Mouse (Mus musculus) midbrain, embryonic 12.5 days (tissue): Measurements from ENCODE around the gene Epha10. TPM values are rescaled to one million over a fixed set of nuclear protein-coding genes. Genes with fewer than 3 reads are reported as not detected.
A peak's percentile ranks its signal among the peaks of the same experiment; 100 is the strongest.

Source experiments
- ATAC-seq: fragments of 200-750 bp; cut with Nextera tagmentation; 2 replicates; pipeline ENCODE4 v1.8.0; 2017; ENCODE audit warnings: low read depth, moderate TSS enrichment, moderate library complexity; ENCODE audit not compliant: low FRiP score
- H3K27ac ChIP-seq: fragments of 300-500 bp; sonication (generic); replicated peaks from 2 replicates; pipeline ENCODE4 v1.5.1; 2016; ENCODE audit warnings: mild to moderate bottlenecking
- H3K27me3 ChIP-seq: fragments of 300-500 bp; sonication (generic); 2 replicates; pipeline ENCODE4 v1.6.1; 2016; ENCODE audit warnings: mild to moderate bottlenecking
- H3K36me3 ChIP-seq: fragments of 300-500 bp; sonication (generic); 2 replicates; pipeline ENCODE4 v1.6.1; 2016
- H3K4me1 ChIP-seq: fragments of 300-500 bp; sonication (generic); 2 replicates; pipeline ENCODE4 v1.6.1; 2016
- H3K4me2 ChIP-seq: fragments of 300-500 bp; sonication (generic); replicated peaks from 2 replicates; pipeline ENCODE4 v1.6.1; 2016; ENCODE audit warnings: mild to moderate bottlenecking, moderate library complexity
- H3K4me3 ChIP-seq: fragments of 300-500 bp; sonication (generic); 2 replicates; pipeline ENCODE4 v1.5.1; 2016; ENCODE audit warnings: mild to moderate bottlenecking
- H3K9ac ChIP-seq: fragments of 300-500 bp; sonication (generic); replicated peaks from 2 replicates; pipeline ENCODE4 v1.6.1; 2016; ENCODE audit warnings: mild to moderate bottlenecking, moderate library complexity
- H3K9me3 ChIP-seq: fragments of 300-500 bp; sonication (generic); 2 replicates; pipeline ENCODE4 v1.6.1; 2016; ENCODE audit warnings: mild to moderate bottlenecking
- WGBS: fragments of 180-500 bp; shearing (Covaris S2); methylation state at CpG from one replicate; pipeline ENCODE4 v1.1.7; 2016; 5-methylcytosine and 5-hydroxymethylcytosine counted together
- polyA plus RNA-seq: library from polyadenylated mRNA; unstranded; fragments of >200 nt; fragmentation: Nextera tagmentation; extraction: Ambion mirVana; gene quantifications from 2 replicates; pipeline ENCODE4 v1.2.1, GENCODE M21; 2016

Epha10 gene
- polyA plus RNA-seq, 1 experiment from 2014 or later, result 13.3 TPM

- Histone ChIP-seq H3K4me1 (peaks cover 19% of the 10 kb centered on the region), H3K9ac (no peak overlapping the region; the same call in 1 of the 2 replicates), H3K4me2 (peak overlapping the region; percentile 75), H3K9me3 (no peaks in the 10 kb centered on the region), H3K36me3 (peaks cover 38% of the 10 kb centered on the region), H3K4me3 (0 out of 2 replicates have a peak overlapping the region, but pooled peaks have one; percentile 76), H3K27ac (no peak overlapping the region), H3K27me3 (peaks cover 7% of the 10 kb centered on the region; the same call in 1 of the 2 replicates)
- 16% methylated on average over 7 of the region's 7 CpGs for WGBS
- no peak for ATAC-seq
Observed at GRCm38 (mm10) chr4:124860446-124860845, 20.3 kb upstream of the Epha10 start.

GRCm38 (mm10) chr4:124861283-124862188 lies 19.2 kb upstream of the Epha10 start, which contains the start of gene Maneal:
Maneal (minus strand) TSS chr4:124862171.
- peaks cover 7% of the 10 kb centered on the region; the same call in 1 of the 2 replicates for H3K27me3 ChIP-seq
- no peaks in the 10 kb centered on the region for H3K9me3 ChIP-seq
- peak; percentile 55 for ATAC-seq
- peaks cover 27% of the 10 kb centered on the region for H3K36me3 ChIP-seq
- peak within 1 kb of the TSS; percentile 75 for H3K4me2 ChIP-seq
- WGBS, result 1% methylated on average over 60 of the region's 77 CpGs
- peak within 1 kb of the TSS; percentile 74 for H3K27ac ChIP-seq
- peak within 1 kb of the TSS; percentile 79 for H3K9ac ChIP-seq
- H3K4me3 ChIP-seq, result peak within 1 kb of the TSS; percentile 76
- peaks cover 19% of the 10 kb centered on the region for H3K4me1 ChIP-seq

DNA sequence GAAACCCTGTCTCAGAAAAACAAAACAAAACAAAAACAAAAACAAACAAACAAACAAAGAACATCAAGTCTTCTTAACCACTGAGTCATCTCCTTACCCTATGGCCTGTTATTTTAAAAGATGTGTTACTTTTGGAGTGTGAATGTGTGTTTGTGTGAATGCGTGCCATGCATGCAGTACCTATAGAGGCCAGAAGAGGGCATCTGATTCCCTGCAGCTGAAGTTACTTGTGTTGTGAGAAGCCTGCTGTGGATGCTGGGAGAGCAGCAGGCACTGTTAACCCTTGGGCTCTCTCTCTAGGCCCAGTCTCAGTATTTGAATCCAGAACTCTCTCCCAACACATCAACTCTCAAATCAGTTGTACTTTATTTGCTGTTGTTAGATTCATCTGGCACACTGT lies 8.0 kb upstream of the Epha10 start:
- Histone ChIP-seq H3K4me2 (no peak overlapping the region), H3K9me3 (no peaks in the 10 kb centered on the region), H3K4me3 (no peak overlapping the region), H3K4me1 (no peaks in the 10 kb centered on the region), H3K9ac (no peak overlapping the region), H3K27me3 (no peaks in the 10 kb centered on the region), H3K36me3 (no peaks in the 10 kb centered on the region), H3K27ac (no peak overlapping the region)
- ATAC-seq, result no peak
- whole genome bisulfite sequencing, result 95% methylated on average over 1 of the region's 1 CpGs

DNA sequence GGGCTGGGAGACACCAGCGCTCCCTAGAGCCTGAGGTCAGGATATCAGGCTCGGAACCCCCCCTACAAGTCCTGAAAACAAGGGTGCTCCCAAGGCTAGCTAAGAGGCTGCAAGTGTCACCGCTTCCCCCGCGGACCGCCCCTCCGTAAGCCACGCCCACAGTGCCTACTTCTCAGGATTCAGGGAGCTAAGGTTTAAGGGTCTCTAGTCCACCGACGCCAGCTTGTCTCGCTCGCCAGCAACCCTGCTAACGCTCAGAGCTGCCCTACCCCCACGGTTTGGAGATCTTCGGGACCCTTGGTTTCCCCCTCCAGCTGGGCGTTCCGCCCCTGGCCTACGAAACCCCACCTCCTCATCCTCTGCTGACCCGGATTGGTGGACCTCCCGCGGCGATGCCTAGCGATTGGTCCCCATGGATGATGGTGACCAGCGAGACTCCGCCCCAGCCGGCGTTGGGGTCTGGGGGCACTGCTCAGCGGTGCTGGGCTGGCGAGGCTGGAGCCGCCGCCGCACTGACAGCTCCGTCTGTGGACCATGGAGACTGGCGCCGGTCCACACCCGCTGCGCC lies 726 bp downstream of the Epha10 start:
- H3K4me2 ChIP-seq, result peak overlapping the region; percentile 77
- H3K27ac ChIP-seq, result peak overlapping the region; percentile 83
- peak overlapping the region; percentile 58 for H3K4me3 ChIP-seq
- peak overlapping the region; percentile 53 for H3K9ac ChIP-seq
- H3K36me3 ChIP-seq, result no peaks in the 10 kb centered on the region
- peak; percentile 97 for ATAC-seq
- H3K9me3 ChIP-seq, result no peaks in the 10 kb centered on the region
- peaks cover 31% of the 10 kb centered on the region for H3K4me1 ChIP-seq
- WGBS, result 2% methylated on average over 37 of the region's 37 CpGs
- H3K27me3 ChIP-seq, result peaks cover 61% of the 10 kb centered on the region

- ATAC-seq, result peak; percentile 25
- H3K27ac ChIP-seq, result peak overlapping the region; percentile 83
Observed at GRCm38 (mm10) chr4:124882151-124882729, 1.5 kb downstream of the Epha10 start.

DNA sequence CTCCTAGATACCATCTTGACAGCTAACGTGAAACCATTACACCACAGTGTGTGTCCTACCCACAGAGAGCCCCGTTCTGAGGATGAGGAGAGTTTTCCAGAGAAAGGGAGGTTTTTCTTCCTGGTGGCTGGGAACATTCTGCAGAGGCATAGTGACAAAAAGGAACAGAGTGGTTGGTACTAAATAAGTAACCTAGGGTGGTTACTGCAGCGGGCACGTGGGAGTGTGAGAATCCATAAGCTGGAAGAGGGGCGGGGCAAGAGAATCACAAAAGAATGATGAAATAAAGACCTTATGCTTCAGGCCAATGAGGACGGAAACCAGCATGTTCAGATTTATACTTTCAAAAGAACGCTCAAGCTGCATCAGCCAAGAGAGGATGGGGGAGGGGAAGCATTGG lies 8.0 kb downstream of the Epha10 start:
- H3K9me3 ChIP-seq, result no peaks in the 10 kb centered on the region
- peaks cover 63% of the 10 kb centered on the region for H3K27me3 ChIP-seq
- no peak overlapping the region for H3K4me3 ChIP-seq
- peaks cover 6% of the 10 kb centered on the region; the same call in 1 of the 2 replicates for H3K4me1 ChIP-seq
- H3K9ac ChIP-seq, result no peak overlapping the region
- no peak for ATAC-seq
- no peak overlapping the region for H3K27ac ChIP-seq
- WGBS, result 68% methylated on average over 7 of the region's 7 CpGs
- H3K4me2 ChIP-seq, result no peak overlapping the region
- no peaks in the 10 kb centered on the region for H3K36me3 ChIP-seq

More at GRCm38 (mm10) chr4:124882151-124882729, 1.5 kb downstream of the Epha10 start:
- peak overlapping the region; percentile 77 for H3K4me2 ChIP-seq
- no peaks in the 10 kb centered on the region for H3K9me3 ChIP-seq
- peaks cover 65% of the 10 kb centered on the region for H3K27me3 ChIP-seq
- peaks cover 31% of the 10 kb centered on the region for H3K4me1 ChIP-seq
- peak overlapping the region; percentile 58 for H3K4me3 ChIP-seq
- WGBS, result under 1% methylated on average over 37 of the region's 37 CpGs
- H3K36me3 ChIP-seq, result no peaks in the 10 kb centered on the region
- peak overlapping the region; percentile 53 for H3K9ac ChIP-seq

DNA sequence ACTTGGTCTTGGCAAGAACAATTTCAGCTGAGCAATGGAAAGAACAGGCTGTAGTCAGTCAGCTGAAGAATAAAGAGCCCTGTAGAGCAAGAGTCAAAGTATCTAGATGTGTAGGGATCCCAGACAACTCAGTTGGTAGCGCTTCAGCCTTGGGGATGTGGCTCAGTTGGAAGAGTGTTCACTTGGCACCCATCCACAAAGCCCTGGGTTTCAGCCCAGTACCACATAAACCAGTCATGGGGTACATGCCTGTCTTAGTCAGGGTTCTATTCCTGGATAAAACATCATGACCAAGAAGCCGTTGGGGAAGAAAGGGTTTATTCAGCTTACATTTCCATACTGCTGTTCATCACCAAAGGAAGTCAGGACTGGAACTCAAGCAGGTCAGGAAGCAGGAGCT lies 9.2 kb downstream of the Epha10 start:
- Histone ChIP-seq H3K4me2 (no peak overlapping the region), H3K4me3 (no peak overlapping the region), H3K27me3 (peaks cover 64% of the 10 kb centered on the region), H3K27ac (no peak overlapping the region), H3K9ac (no peak overlapping the region), H3K36me3 (no peaks in the 10 kb centered on the region), H3K4me1 (peaks cover 16% of the 10 kb centered on the region), H3K9me3 (no peaks in the 10 kb centered on the region)
- 88% methylated on average over 2 of the region's 2 CpGs for WGBS
- ATAC-seq, result no peak

GRCm38 (mm10) chr4:124890831-124891230 lies 10.1 kb downstream of the Epha10 start:
- WGBS, result 76% methylated on average over 5 of the region's 5 CpGs
- Histone ChIP-seq H3K4me1 (peaks cover 18% of the 10 kb centered on the region), H3K27me3 (peaks cover 67% of the 10 kb centered on the region)

GRCm38 (mm10) chr4:124893769-124894168 lies 13.1 kb downstream of the Epha10 start:
- H3K36me3 ChIP-seq, result no peaks in the 10 kb centered on the region
- H3K9ac ChIP-seq, result no peak overlapping the region
- peaks cover 65% of the 10 kb centered on the region for H3K27me3 ChIP-seq
- ATAC-seq, result no peak; the same call in 1 of the 2 replicates
- H3K4me3 ChIP-seq, result no peak overlapping the region
- no peaks in the 10 kb centered on the region for H3K9me3 ChIP-seq
- peak overlapping the region; percentile 83 for H3K4me2 ChIP-seq
- no peak overlapping the region for H3K27ac ChIP-seq
- H3K4me1 ChIP-seq, result peaks cover 26% of the 10 kb centered on the region
- 26% methylated on average over 6 of the region's 6 CpGs for WGBS

More at GRCm38 (mm10) chr4:124890831-124891230, 10.1 kb downstream of the Epha10 start:
- Histone ChIP-seq H3K4me3 (no peak overlapping the region), H3K4me2 (no peak overlapping the region), H3K9ac (no peak overlapping the region), H3K27ac (no peak overlapping the region), H3K36me3 (no peaks in the 10 kb centered on the region), H3K9me3 (no peaks in the 10 kb centered on the region)
- ATAC-seq, result no peak

DNA sequence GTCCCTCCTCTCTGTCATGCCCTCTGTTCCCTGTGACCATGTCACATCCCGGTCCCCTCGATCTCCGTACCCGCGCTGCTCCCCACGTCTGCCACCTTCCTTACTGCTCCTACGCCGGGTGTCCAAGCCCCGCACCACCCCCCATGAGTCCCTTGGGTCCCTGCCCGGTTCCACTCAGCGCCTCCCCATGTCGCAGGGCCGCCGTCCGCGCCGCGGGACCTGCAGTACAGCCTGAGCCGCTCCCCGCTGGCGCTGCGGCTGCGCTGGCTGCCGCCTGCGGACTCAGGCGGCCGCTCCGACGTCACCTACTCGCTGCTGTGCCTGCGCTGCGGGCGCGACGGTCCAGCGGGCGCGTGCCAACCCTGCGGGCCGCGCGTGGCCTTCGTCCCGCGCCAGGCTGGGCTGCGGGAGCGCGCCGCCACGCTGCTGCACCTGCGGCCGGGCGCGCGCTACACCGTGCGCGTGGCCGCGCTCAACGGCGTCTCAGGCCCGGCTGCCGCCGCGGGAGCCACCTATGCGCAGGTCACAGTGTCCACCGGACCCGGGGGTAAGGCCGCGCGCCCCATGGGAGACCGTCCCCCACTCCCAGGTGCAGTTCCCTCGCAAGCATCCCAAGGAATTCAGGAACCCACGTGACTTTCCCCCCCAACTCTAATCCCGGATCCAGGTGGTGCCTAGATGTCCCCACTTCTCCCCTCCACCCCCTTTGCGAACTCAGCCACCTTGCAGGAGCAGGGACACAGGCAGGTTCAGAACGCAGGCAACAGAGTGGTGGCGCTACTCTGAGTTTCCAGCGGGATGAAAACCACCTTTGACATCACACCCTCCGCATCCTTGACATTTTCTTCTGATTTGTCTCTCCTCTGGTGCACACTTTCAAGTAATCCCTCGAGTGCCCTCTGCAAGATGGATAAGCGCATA lies 14.1 kb downstream of the Epha10 start:
- peak overlapping the region; percentile 83 for H3K4me2 ChIP-seq
- H3K4me3 ChIP-seq, result peak overlapping the region; percentile 48
- H3K27me3 ChIP-seq, result peaks cover 63% of the 10 kb centered on the region
- no peaks in the 10 kb centered on the region for H3K9me3 ChIP-seq
- ATAC-seq, result peak; percentile 59
- H3K9ac ChIP-seq, result peak overlapping the region; percentile 55
- H3K27ac ChIP-seq, result 0 out of 2 replicates have a peak overlapping the region, but pooled peaks have one; percentile 39
- WGBS, result 2% methylated on average over 49 of the region's 83 CpGs
- no peaks in the 10 kb centered on the region for H3K36me3 ChIP-seq
- H3K4me1 ChIP-seq, result peaks cover 36% of the 10 kb centered on the region

GRCm38 (mm10) chr4:124898428-124898827 lies 17.7 kb downstream of the Epha10 start:
- 11% methylated on average over 10 of the region's 10 CpGs for WGBS
- Histone ChIP-seq H3K9ac (no peak overlapping the region), H3K4me2 (no peak overlapping the region), H3K27ac (peak overlapping the region; percentile 54), H3K4me1 (peaks cover 49% of the 10 kb centered on the region), H3K36me3 (no peaks in the 10 kb centered on the region), H3K27me3 (peaks cover 37% of the 10 kb centered on the region), H3K9me3 (no peaks in the 10 kb centered on the region), H3K4me3 (no peak overlapping the region)
- ATAC-seq, result peak; percentile 58
